Mouse (Mus musculus) liver, embryonic 14.5 days (tissue): ENCODE measurements around the gene Mdm4.

Source experiments
- CTCF ChIP-seq: IDR thresholded peaks from 2 replicates; pipeline ENCODE4 v1.5.1; 2016; ENCODE audit warnings: antibody characterized with exemption, low read depth, control low read depth
- EP300 ChIP-seq: IDR thresholded peaks from 2 replicates; pipeline ENCODE4 v1.6.1; 2016; ENCODE audit warnings: antibody characterized with exemption, low read depth

- TF ChIP-seq CTCF, result no peak
- TF ChIP-seq EP300, result no peak
These were observed 30.0 kb downstream of the Mdm4 start for GRCm38 (mm10) chr1:133000347-133000746.
